Comparison of ENCODE assay signal across 31 mouse cellular contexts in genomic region chr16:26728139-26728538, GRCm38 (mm10).
A peak's percentile ranks its signal among the peaks of the same experiment; 100 is the strongest.
DNase-seq lines count a peak whose midpoint lies in the region; ATAC-seq and TF ChIP-seq lines count a peak whose summit lies in the region.
"Had no signal": no experiment of that assay in that cellular context is flagged by ENCODE, and none has a peak within 500 bp of the region (broad histone marks: within the 10 kb centered on the region; RNA-seq: fewer than 3 reads in every experiment).

No protein-coding gene starts in this region.

- peaks cover 0 to 2% of the 10 kb centered on the region in 2 experiments; a peak in 2 of 4 replicates for H3K36me3 ChIP-seq in MEL (ENCODE audit: control insufficient read depth in 1 of 2, insufficient read depth in 2 of 2, low read length in 2 of 2)
- H3K36me3 ChIP-seq: embryonic facial prominence, embryonic 13.5 days; limb, embryonic 13.5 days; midbrain, embryonic 10.5 days had no signal

- H3K4me1 ChIP-seq in MEL (ENCODE audit: control insufficient read depth in 1 of 2, insufficient read depth in 2 of 2, low read length in 2 of 2): no peaks in the 10 kb centered on the region; a peak in 1 of 4 replicates
- H3K4me1 ChIP-seq: limb, embryonic 13.5 days; midbrain, embryonic 10.5 days had no signal

- H3K79me2 ChIP-seq in MEL (ENCODE audit: control insufficient read depth, insufficient read depth, low read length, poor library complexity): no peaks in the 10 kb centered on the region

- no peak for TF ChIP-seq POLR2A in MEL (IDR thresholded peaks at IDR 0.05; ENCODE audit: control insufficient read depth in 1 of 2, insufficient read depth in 1 of 2, low read depth in 1 of 2, low read length in 2 of 2, poor library complexity in 1 of 2)

- no peak overlapping the region for H3K27ac ChIP-seq in MEL (ENCODE audit: control insufficient read depth, low read depth, low read length)
- no peak overlapping the region for H3K27ac ChIP-seq in gastrocnemius, adult 2 months
- H3K27ac ChIP-seq: embryonic facial prominence, embryonic 13.5 days; hindbrain, embryonic 14.5 days; left cerebral cortex, adult 2 months; limb, embryonic 13.5 days; midbrain, embryonic 10.5 days had no signal

- no peaks in the 10 kb centered on the region for H3K9me3 ChIP-seq in MEL (replicated peaks; ENCODE audit: insufficient read depth, low read length)
- H3K9me3 ChIP-seq: embryonic facial prominence, embryonic 13.5 days; limb, embryonic 13.5 days; midbrain, embryonic 10.5 days had no signal

- intact Hi-C loops in gastrocnemius, adult 2 months (cut with DNase I): no loop called here

- DNase-seq in 3T3-L1 (ENCODE audit: low read depth, low spot score): peak; percentile 24
- DNase-seq in MEL (ENCODE audit: low read depth, low spot score): peak; percentile 59
- peak; percentile 10 for DNase-seq in c-Kit-positive CD71-negative TER-119-negative erythroid progenitor cells, embryonic 14.5 days (ENCODE audit: low read depth)
- DNase-seq in gastrocnemius, adult 2 months: no peak
- no peak for DNase-seq in gastrocnemius, postnatal 10 days
- no peak for DNase-seq in cerebellum, adult 8-10 months
- DNase-seq in right cerebral cortex, postnatal 36 days (ENCODE audit: low spot score in 2 of 2): no peak
- DNase-seq: adrenal gland, adult 2 months; adrenal gland, postnatal 36 days; B cell, adult 2 months; cerebellum, adult 2 months; cerebellum, postnatal 36 days; embryo, embryonic 11 days; heart, postnatal 14 days; kidney, adult 9 months; kidney, postnatal 10 days; lung, adult 18-20 months; lung, postnatal 4 days; thymus, postnatal 14 days had no signal

- peak overlapping the region; percentile 18 to 61; a peak in 3 of 4 replicates for H3K4me3 ChIP-seq in MEL (ENCODE audit: control insufficient read depth in 1 of 2, insufficient read depth in 1 of 2, low read depth in 2 of 2, low read length in 2 of 2)
- H3K4me3 ChIP-seq in gastrocnemius, adult 2 months: no peak overlapping the region
- H3K4me3 ChIP-seq: embryonic facial prominence, embryonic 13.5 days; erythroblast, embryonic 14.5 days; left cerebral cortex, adult 2 months; limb, embryonic 13.5 days; midbrain, embryonic 10.5 days had no signal

- no peaks in the 10 kb centered on the region for H3K27me3 ChIP-seq in MEL (ENCODE audit: control insufficient read depth in 1 of 2, insufficient read depth in 2 of 2, low read length in 2 of 2)
- H3K27me3 ChIP-seq: embryonic facial prominence, embryonic 13.5 days; limb, embryonic 13.5 days had no signal

- TF ChIP-seq RAD21 in MEL (IDR thresholded peaks at IDR 0.05; ENCODE audit: low read depth, low read length): no peak

- no peak overlapping the region for H3K9ac ChIP-seq in MEL (ENCODE audit: control insufficient read depth, low read depth, low read length, poor library complexity, severe bottlenecking)
- H3K9ac ChIP-seq: embryonic facial prominence, embryonic 13.5 days; hindbrain, embryonic 14.5 days; limb, embryonic 13.5 days had no signal

- peak; percentile 89 for ATAC-seq in megakaryocyte progenitor cell, adult 5-6 weeks (replicated peaks; ENCODE audit: poor library complexity)
- ATAC-seq: activated CD4-positive, CD25-positive, alpha-beta regulatory T cell, adult 4 months; forebrain, embryonic 16.5 days; intestine, postnatal 0 days; lung, postnatal 0 days; midbrain, embryonic 16.5 days had no signal

- TF ChIP-seq CTCF in MEL (IDR thresholded peaks at IDR 0.05 in 2 of 3, conservative IDR thresholded peaks at IDR 0.05 in 1 of 3; ENCODE audit: control insufficient read depth in 1 of 3, insufficient read depth in 1 of 3, low read depth in 2 of 3, low read length in 3 of 3, poor library complexity in 1 of 3, severe bottlenecking in 1 of 3): no peak
- TF ChIP-seq CTCF in gastrocnemius, adult 2 months (IDR thresholded peaks at IDR 0.05): no peak

- TF ChIP-seq EP300 in MEL (IDR thresholded peaks at IDR 0.05; ENCODE audit: low read depth in 1 of 2, low read length in 2 of 2): no peak

TF ChIP-seq in MEL, 35 proteins besides CTCF, POLR2A, EP300 and RAD21:
- TF ChIP-seq UBTF (IDR thresholded peaks at IDR 0.05; ENCODE audit: borderline replicate concordance, insufficient read depth, low read depth, low read length) (no peak), E2F4 (IDR thresholded peaks at IDR 0.05; ENCODE audit: borderline replicate concordance, low read depth, low read length) (no peak), ZNF384 (IDR thresholded peaks at IDR 0.05; ENCODE audit: low read depth, low read length) (peak; percentile 77), MYC (IDR thresholded peaks at IDR 0.05; ENCODE audit: low read depth, low read length) (no peak), SIN3A (IDR thresholded peaks at IDR 0.05; ENCODE audit: low read length) (no peak), MXI1 (IDR thresholded peaks at IDR 0.05; ENCODE audit: low read depth, low read length) (no peak), ZMIZ1 (IDR thresholded peaks at IDR 0.05; ENCODE audit: low read depth, low read length) (no peak), KAT2A (conservative IDR thresholded peaks at IDR 0.05; ENCODE audit: low read depth, low read length) (no peak), MEF2A (IDR thresholded peaks at IDR 0.05; ENCODE audit: extremely low read depth, insufficient replicate concordance, low read depth, low read length, poor library complexity, severe bottlenecking) (peak; percentile 11; the same call in 1 of the 2 replicates), TAL1 (IDR thresholded peaks at IDR 0.05; ENCODE audit: low read length) (no peak), POLR2AphosphoS2 (IDR thresholded peaks at IDR 0.05; ENCODE audit: low read length) (no peak)

Comparison
In these comparisons a context has a peak if more than half of its experiments do, and no peak if none do; other contexts are left out.
1. DNase-seq: peak in 3T3-L1 (single experiment), MEL (single experiment) and c-Kit-positive CD71-negative TER-119-negative erythroid progenitor cells, embryonic 14.5 days (single experiment); none in gastrocnemius, adult 2 months (single experiment), gastrocnemius, postnatal 10 days (single experiment), cerebellum, adult 8-10 months (single experiment) and right cerebral cortex, postnatal 36 days (0 of 2).